Mouse (Mus musculus) C2C12 (cell line): ENCODE results near the gene Pde10a.

ENCODE experiments used
- CEBPB ChIP-seq: IDR thresholded peaks from one replicate; pipeline ENCODE4 v1.6.1; 2011; ENCODE audit warnings: low read depth, mild to moderate bottlenecking, control low read depth, moderate library complexity
- CTCF ChIP-seq: IDR thresholded peaks from one replicate; pipeline ENCODE4 v1.5.1; 2011; ENCODE audit not compliant: control insufficient read depth, insufficient read depth, insufficient read length
- FOSL1 ChIP-seq: IDR thresholded peaks from one replicate; pipeline ENCODE4 v1.8.0; 2011; ENCODE audit warnings: mild to moderate bottlenecking, low read length; ENCODE audit not compliant: poor library complexity, insufficient read depth, severe bottlenecking
- MAX ChIP-seq: IDR thresholded peaks from one replicate; pipeline ENCODE4 v1.6.1; 2011; ENCODE audit warnings: mild to moderate bottlenecking, control low read depth
- MYOD1 ChIP-seq: IDR thresholded peaks from one replicate; pipeline ENCODE4 v1.6.1; 2011; ENCODE audit warnings: low read depth; ENCODE audit not compliant: control insufficient read depth, insufficient read length
- MYOG ChIP-seq: IDR thresholded peaks from one replicate; pipeline ENCODE4 v1.6.1; 2011; ENCODE audit not compliant: control insufficient read depth, insufficient read length; ENCODE audit errors: extremely low read depth
- USF1 ChIP-seq: IDR thresholded peaks from one replicate; pipeline ENCODE4 v1.6.1; 2011; ENCODE audit warnings: low read depth, mild to moderate bottlenecking, control low read depth, moderate library complexity

DNA sequence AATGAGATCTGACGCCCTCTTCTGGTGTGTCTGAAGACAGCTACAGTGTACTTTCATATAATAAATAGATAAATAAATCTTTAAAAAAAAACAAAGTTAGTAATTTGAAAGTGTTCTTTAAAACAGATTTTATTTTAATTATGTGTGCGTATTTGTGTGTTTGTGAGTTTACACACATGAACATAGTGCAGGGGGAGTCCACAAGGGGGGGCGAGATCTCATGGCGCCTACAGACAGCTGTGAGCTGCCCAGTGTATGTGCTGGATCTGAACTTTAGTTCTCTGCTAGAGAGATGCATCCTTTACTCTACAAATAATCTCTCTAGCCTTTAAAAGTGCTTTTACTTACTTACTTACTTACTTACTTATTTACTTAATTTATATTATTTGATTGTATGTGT, 23.6 kb downstream of the Pde10a start:
- TF ChIP-seq USF1 (no peak), CTCF (no peak), CEBPB (no peak), FOSL1 (no peak), MYOD1 (no peak), MAX (no peak), MYOG (no peak)
